Mouse (Mus musculus) G1E (cell line): ENCODE measurements around the gene Cox11.

ENCODE experiments used
- CTCF ChIP-seq: IDR thresholded peaks from 2 replicates; pipeline ENCODE4 v1.5.1; 2012; ENCODE audit warnings: low read depth, low read length, inconsistent platforms, mixed read lengths
- GATA1 ChIP-seq: IDR thresholded peaks from 2 replicates; pipeline ENCODE4 v1.6.1; 2012; ENCODE audit warnings: borderline replicate concordance, low read length, inconsistent platforms, mixed read lengths

DNA sequence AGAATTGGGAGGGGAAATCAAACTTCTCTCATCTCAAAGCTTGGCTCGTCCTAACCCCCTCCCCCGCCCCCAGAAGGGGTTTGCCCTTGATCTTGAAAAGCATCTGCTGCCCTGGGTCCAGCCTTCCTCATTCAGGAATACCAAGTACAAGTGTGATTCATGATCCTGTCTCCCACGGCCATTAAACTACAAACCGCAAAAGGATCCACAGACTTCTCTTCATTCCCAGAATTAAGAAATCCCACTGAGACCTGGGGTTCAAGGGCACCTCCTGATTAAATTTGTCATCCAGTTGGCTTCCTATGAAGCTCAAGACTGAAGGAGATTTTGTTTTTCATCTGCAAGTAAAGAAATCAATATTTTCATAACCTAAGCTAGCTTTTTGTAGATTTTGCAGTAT, 56.2 kb downstream of the Cox11 start:
- TF ChIP-seq CTCF (no peak), GATA1 (no peak)
